Mouse (Mus musculus) embryo, embryonic 10 days (tissue): ENCODE data around the gene Tmem40.

ENCODE experiments used
- DNase-seq: peaks from one replicate; pipeline ENCODE4 v3.0.0-alpha.2; 2015; ENCODE audit warnings: low spot score

Gene Tmem40

DNA sequence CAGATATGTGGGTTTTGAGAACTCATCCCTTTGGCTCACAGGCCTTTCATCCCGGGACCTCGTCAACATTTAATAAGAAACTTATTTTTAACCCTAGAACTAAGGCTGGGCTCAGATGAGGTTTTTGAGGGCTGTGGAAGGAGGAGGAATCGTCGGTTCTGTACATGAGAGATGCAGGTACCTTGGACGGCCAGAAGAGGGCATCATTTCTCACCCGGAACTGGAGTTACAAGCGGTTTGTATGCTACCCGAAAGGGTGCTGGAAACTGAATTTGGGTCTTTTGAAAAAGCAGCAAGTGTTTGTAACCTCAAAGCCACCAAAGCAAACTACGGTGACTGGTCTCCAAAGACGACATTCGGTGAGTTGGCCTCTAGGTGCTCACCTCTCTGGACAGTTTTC is 60.9 kb downstream of the Tmem40 start:
- no peak for DNase-seq

DNA sequence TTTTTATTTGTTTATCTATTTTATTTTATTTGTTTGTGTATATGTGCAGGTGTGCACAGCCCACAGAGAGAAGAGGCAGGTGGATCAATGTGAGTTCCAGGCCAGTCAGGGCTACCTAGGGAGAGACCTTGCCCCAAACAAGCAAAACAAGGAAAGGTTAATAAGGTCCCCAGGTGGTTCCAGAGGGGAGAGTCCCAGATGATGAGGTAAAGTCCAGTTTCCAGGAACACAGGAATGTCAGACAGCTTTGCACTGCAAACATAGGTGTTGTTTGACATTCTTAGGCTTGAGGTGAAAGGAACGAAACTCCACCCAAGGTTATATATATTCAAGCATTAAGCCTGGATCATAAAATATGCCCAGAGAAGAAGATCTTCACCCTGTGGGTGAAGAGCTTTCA is 61.4 kb downstream of the Tmem40 start:
- DNase-seq = no peak

DNA sequence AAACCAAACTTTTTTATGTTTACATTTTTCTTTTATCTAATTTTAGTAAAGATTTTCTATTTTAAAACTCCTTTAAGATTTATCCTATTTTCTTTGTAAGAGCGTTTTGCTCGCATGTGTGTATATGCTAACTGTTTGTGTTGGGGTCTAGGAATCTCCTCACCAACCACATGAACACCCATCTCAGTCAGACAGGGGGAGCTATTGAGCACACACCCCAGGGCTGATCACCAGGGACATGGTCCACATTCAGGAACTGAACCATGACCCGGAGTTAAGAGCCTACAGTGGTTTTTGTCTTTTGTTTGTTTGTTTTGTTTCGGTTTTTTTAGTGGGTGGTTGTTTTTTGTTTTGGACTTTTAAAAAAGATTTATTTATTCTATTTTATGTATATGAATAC is 63.5 kb downstream of the Tmem40 start:
- DNase-seq = peak; percentile 34

GRCm38 (mm10) chr6:115697739-115698558 is 64.3 kb downstream of the Tmem40 start:
- DNase-seq = peak; percentile 60

DNA sequence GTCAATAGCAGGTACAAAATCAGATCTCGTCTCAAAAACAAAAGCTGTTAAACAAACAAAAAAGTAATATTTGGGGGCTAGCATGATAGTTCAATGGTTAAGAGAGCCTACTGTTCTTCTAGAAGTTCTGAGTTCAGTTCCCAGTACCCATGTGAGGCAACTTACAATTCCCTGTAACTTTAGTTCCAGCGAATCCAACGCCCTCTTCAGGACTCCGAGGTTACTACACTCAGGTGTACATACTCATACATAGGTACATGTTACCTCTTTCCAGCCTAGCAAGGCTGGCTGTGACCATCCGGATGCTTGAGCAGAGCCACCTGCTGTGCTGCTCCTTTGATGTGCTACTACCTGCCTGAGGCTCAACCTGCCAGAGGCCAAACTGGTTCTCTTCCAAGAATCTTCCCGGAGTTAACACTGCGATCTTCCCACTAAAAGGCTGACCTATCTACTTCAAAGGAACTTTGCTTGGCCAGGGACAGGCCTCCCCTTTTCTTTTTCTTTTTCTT is 65.4 kb downstream of the Tmem40 start:
- DNase-seq = no peak

GRCm38 (mm10) chr6:115695124-115695523 is 67.1 kb downstream of the Tmem40 start:
- no peak for DNase-seq

- no peak for DNase-seq
These were observed 67.8 kb downstream of the Tmem40 start for GRCm38 (mm10) chr6:115694441-115694842.

- DNase-seq = peak; percentile 37
These were observed 69.1 kb downstream of the Tmem40 start for GRCm38 (mm10) chr6:115692963-115693730.

- DNase-seq = no peak
These were observed 69.9 kb downstream of the Tmem40 start for GRCm38 (mm10) chr6:115692163-115692950.

DNA sequence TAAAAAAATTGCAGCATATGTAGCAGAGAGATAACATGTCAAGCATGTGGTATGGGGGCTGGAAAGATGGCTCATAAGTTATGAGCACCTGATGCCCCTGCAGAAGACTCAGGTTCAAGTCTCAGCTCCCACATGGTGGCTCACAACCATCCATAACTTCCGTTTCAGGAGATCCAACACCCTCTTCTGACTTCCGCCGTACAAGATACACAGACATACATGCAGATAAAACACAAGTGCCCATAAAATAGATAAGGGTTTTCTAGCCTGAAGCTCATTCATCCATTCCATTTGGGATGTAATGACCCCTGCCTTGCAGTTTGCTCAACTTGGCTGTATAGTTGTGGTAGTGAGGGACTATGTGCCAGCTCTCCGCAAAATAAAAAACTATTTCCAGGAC is 72.1 kb downstream of the Tmem40 start:
- DNase-seq = no peak

DNA sequence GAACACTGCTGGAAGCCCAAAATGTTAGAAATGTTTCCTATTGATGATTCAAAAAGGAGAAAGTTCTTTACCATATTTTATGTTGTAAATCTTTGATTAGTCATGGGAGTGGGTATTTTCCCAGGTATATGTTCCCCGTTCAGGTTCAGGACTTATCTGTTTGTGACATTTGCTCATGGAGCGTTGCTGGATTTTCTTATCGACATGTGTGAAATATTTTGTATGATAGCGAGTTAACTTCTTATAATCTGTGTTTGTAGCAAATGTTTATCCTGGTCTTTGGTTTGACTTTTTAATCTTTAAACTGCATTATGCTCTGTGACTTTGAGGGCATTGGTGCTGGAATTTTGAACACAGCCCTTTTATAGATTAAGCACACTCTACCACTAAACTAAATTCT is 73.6 kb downstream of the Tmem40 start:
- DNase-seq = no peak

- no peak for DNase-seq
These were observed 74.5 kb downstream of the Tmem40 start for GRCm38 (mm10) chr6:115687753-115688152.

DNA sequence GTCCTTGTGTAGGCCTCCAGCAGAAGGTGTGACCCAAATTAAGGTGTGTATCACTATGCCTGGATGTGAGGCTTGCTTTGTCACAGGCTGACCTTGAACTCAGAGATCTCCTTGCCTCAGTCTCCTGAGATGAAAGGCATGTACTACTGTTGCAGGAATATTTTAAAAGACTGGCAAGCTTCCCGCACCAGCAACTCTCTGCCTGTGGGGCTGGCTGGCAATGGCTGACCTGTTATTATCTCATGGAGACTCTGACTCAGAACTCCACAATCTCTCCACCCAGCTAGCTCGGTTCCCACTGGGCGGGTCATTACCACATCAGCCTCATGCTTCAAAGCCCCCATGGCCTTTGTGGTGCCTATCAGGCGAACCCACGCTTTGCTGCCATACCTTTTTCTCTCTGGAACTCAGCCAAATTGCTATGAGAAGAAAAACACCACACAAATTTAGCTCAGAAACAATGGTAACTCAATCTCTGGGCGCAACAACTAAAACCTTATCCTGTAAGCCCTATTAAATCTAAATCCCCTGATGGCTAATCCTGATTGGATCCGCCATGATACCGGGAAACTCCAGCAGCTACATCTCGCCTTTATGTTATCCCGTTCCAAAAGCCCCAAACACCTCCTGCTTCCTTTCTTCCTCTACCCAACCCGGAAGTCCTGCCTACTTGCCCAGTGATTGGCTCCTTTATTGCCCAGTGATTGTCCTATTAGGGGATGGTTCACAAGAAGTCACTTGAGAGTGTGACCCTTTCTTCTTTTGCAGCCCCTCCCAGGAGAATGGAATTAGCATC is 77.2 kb downstream of the Tmem40 start:
- no peak for DNase-seq

GRCm38 (mm10) chr6:115684271-115684670 is 77.9 kb downstream of the Tmem40 start:
- DNase-seq = no peak

GRCm38 (mm10) chr6:115681066-115681465 is 81.1 kb downstream of the Tmem40 start:
- no peak for DNase-seq
